Mouse (Mus musculus): ENCODE measurements around the gene Gabarapl2.
A peak's percentile ranks its signal among the peaks of the same experiment; 100 is the strongest.
"Not testable (repeated sequence)": the region's sequence is repeated elsewhere in the genome, so short reads cannot be mapped to it uniquely, and the experiment has no call there.

The Gabarapl2 gene

DNA sequence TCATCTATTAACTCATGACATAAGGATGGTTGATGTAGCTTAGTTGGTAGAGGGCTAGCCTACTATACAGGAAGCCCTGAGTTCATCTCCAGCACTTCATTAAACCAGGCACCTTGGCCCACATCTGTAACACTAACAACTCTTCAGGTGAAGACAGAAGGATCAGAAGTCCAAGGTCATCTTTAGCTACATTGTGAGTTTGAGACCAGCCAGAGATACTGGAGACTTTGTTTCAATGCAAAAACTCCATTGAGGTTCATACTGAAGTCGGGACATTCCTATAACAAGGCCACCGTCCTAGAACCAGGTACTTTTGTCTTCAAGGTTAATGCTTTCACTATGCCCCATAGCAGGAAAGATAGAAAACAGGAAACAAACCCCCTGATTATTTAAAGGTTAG is 6.3 kb upstream of the Gabarapl2 start:
- no peak for DNase-seq (ENCODE audit: low read depth, low spot score)

DNA sequence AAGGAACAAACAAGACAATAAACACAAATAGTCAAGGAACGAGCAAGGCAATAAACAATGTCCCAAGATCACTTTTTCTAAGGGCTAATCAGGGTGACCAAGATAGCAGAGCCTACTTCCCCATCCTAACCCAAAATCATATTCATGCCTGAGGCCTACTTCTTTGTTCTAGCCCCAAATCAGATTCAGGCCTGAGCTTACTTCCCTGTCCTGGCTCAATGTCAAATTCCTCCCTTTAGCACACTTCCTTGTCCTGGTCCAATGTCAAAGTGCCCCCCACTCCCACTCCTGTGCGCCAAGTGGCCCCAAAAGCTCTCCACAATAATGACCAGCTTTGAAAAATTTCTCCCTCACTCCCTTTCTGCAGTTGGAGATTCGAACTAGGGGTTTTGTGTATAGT is 3.3 kb upstream of the Gabarapl2 start:
- no peak for DNase-seq (ENCODE audit: low read depth, low spot score)

DNA sequence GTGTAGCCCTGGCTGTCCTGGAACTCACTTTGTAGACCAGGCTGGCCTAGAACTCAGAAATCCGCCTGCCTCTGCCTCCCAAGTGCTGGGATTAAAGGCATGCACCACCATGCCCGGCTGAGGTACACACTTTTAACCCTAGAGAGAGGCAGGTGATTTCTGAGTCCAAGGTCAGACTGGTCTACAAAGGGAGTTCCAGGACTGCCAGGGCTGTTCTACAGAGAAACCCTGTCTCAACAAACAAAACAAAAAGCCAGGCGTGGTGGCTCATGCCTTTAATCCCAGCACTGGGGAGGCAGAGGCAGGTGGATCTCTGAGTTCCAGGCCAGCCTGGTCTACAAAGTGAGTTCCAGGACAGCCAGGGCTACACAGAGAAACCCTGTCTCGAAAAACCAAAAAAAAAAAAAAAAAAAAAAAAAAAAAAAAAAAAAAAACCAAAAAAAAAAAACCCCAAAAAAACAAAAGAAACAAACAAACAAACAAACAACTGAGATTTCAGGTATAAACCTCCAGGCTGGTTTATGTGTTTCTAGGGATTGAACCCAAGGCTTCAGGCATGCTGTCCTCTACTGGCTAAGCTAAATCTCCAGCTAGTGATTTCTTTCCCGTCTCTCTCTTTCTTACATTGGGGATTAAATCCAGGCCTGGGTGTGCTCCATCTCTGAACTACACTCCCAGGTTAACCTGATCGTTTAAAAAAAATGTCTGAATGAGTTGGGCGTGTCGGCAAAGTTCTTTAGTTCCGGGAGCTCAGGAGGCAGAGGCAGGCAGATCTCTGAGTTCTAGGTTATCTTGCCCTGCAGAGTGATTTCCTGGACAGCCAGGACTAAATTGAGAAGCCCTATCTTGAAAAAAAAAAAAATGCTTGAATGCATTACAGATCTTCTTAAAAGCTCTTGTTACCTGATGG is 2.2 kb upstream of the Gabarapl2 start:
- not testable (repeated sequence) for DNase-seq (ENCODE audit: low read depth, low spot score)

DNA sequence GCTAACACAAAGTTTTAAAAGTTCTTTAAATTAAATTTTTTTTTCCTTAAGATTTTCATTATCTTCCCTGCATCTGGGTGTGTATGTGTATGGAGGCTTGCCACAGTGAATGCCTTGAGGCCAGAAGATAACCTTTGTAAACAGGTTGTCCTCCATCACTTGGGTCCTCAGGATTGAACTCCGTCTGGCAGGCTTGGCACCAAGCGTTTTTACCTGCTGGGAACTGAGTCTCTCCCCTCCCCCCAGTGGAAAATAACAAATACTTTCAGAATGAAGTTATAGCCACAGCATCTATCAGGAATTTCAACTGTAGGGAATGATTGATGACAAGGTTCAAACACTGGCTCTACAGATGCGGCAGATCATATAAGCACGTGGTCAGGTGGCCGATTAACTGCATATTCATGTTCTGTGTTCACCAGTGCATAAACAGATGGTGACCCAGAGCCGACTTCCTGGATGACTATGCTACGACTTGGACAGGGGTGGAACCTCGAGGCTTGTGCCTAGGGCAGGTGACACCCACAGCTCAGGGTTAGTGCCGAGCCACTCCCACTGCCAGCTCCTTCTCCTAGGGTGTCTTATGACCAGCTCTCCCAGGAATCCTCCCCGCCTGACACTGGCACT is 874 bp upstream of the Gabarapl2 start:
- DNase-seq (ENCODE audit: low read depth, low spot score), result peak; percentile 70

DNA sequence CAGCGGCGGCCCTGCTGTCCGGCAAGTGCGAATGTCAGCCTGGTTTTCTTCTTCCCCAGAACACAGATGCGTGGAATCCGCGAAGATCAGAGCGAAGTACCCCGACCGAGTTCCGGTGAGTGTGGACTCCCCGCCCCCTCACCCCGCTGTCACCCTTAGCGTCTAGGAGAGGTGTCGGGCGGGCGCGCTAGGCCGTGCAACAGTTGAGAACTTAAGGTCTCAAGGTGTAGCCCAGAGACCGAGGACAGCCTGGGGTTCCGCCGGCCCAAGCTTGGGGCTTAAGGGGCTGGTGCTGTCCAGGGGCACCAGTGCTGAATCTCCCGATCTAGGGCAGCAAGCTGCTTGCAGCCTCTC is 575 bp downstream of the Gabarapl2 start:
- DNase-seq (ENCODE audit: low read depth, low spot score), result peak; percentile 71

DNA sequence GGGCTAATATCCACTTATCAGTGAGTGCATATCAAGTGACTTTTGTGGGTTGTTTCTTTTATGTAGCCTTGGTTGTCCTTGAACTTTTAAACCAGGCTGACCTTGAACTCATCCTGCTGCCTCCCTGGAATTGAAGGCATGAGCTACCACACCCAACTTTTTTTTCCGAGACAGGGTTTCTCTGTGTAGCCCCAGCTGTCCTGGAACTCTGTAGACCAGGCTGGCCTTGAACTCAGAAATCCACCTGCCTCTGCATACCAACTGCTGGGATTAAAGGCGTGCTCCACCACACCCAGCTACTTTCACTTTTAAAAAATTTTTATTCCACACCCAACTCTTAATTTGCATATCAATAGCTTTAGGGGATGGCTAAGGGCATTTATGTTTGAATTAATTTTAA is 3.0 kb downstream of the Gabarapl2 start:
- no peak for DNase-seq (ENCODE audit: low read depth, low spot score)

DNA sequence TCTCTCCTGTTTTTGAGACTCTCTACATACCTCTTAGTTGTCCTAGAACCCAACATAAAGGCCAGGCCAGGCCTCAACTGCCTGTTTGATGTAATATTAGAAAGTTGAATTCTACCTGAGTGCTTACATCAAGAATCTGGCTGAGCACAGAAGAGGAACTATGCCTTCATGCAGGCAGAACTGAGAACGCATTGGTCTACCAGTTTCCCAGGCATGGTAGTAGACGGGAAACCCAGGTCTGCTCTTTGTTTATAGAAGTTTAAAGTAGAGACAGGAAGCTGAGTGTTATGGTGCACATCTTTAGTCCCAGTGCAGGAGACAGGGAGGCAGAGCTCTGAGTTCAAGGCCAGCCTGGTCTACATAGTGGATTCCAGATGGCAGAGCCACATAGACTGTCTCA is 6.6 kb downstream of the Gabarapl2 start:
- DNase-seq (ENCODE audit: low read depth, low spot score), result no peak

DNA sequence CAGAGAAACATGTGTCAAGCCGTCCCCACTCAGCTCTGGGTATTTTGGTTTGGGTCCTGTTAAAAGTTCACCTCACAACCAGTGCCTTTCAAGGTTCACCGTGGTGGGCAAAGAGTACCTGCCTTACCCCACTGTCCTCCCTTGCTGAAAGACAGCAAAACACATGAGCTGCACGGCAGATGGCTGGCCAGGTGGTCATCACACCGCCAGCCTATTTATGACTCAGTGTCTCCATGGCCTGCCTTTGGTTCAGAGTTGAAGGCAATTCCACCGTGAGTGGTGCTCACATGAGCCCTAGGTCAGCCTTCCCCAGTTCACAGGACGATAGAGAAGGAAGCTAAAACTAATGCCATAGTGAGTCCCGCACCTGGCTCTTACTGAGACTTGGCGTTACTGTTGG is 7.5 kb downstream of the Gabarapl2 start:
- no peak for DNase-seq (ENCODE audit: low read depth, low spot score)

DNA sequence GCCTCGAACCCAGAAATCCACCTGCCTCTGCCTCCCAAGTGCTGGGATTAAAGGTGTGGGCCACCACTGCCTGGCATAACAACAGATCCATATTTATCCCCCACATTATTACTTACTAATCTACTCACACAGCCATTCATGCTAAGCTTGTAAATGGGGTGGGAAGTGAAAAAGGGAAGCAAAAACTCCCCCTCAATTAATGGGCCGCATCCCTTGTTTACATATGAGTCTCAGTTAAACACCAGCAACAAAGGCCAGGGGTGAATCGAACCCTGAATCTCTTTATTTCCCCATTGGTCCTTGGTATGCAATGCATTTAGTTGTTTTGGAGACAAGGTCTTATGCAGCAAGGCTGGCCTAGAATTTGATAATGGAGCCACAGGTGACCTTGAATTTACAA is 10.3 kb downstream of the Gabarapl2 start:
- DNase-seq (ENCODE audit: low read depth, low spot score), result no peak

DNA sequence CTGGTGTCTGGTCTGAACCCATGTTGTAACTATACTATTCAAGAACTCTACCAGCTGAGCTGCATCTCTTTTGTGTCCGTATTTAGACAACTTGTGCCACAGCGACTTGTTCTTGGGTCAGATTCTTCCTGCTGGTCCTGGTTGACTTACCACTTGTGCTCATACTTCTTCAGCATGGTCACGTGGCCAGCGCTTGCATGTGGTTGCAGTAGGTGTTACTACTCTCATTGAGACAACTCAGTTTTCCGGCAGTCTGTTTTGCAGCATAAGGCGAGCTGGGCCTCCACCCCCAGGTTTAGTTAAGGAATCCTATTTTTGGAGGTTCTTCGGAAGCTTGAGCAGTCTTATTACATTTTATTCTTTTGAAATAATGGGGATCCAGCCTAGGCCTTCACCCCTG is 10.8 kb downstream of the Gabarapl2 start:
- DNase-seq (ENCODE audit: low read depth, low spot score), result no peak

DNA sequence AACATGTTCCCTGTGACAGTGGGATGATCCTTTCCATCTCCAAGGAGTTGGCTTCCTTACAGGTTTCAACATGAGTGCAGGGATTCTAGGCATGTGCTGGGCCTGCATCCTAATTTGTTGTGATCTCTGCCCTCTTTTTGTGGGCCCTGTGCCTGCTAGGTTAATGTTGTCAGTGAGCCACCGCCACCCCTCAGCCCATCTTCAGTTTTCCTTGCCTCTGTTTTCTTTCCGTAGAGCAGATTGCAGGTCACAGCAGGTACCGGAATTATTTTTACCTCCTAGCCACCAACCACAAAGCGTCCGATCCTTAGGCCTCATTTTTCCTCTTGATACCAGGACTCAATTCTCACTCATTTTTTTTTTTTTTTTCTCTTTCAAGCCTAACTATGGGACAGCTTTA is 11.4 kb downstream of the Gabarapl2 start:
- no peak for DNase-seq (ENCODE audit: low read depth, low spot score)

DNA sequence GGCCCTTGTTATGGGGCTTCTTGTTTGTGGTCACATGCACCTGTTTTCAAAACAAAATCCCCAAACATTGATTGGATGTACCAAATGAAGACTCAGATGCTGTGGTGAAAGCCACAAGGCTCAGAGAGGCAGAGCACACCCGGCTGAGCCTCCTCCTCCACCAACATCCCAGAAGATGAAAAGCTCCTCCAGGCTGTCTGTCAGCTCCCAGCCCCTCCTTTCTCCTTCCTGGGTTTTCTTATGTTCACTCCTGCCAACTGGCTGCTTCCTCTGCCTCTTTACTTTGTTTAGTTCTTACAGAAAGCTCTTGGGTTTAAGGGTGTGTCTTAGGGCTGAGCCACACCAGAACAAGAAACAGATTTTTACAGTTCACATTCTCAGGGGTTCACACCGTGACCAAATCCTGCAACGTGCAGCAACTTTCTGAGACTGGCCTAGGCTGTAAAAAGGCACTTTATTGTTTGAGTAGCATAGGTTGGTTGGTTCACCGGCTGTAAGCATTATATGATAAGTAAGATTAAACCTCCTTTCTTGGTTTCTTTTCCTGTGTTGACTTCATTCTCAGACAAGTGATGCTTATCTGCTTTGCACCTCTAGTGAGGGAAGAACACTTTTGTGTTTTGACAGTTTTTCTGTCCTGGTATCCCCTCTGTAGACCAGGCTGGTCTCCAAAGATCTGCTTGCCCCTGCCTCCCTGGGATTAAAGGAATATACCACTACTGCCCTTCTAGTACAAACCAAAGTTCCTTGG is 14.5 kb downstream of the Gabarapl2 start:
- peak; percentile 67 for DNase-seq (ENCODE audit: low read depth, low spot score)

DNA sequence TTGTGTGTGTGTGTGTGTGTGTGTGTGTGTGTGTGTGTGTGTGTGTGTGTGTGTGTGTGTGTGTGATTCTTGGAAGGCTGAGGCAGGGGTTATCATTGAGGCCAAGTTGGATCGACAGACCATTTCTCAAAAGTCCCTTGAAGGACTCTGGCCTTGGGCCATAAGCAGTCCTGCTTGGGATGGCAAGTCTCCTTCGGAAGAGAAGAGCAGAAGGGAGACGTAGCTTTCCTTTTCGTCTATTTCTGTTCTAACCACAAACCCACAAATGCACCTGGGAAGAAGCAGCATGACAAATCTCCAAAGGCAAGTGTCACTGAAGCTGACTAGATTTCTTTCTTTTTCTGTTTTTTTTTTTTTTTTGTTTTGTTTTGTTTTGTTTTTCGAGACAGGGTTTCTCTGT is 15.4 kb downstream of the Gabarapl2 start:
- DNase-seq (ENCODE audit: low read depth, low spot score), result peak; percentile 67

DNA sequence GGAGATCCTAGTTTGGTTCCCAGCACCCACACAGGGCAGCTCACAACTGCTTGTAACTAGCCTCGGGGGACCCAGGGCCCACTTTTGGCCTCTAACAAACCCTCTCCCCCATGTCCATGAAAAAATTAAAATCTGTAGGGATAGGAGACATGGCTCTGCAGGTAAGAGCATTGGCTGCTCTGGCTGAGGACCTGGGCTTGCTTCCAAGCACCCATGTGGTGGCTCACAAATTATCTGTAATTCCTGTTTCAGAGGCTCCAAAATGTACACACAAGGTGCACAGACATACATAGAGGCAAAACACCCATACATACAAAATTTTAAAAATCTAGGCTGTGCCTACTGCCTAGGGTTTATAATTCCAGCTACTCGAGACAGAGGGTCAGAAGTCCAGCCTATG is 16.7 kb downstream of the Gabarapl2 start:
- DNase-seq (ENCODE audit: low read depth, low spot score), result no peak

DNA sequence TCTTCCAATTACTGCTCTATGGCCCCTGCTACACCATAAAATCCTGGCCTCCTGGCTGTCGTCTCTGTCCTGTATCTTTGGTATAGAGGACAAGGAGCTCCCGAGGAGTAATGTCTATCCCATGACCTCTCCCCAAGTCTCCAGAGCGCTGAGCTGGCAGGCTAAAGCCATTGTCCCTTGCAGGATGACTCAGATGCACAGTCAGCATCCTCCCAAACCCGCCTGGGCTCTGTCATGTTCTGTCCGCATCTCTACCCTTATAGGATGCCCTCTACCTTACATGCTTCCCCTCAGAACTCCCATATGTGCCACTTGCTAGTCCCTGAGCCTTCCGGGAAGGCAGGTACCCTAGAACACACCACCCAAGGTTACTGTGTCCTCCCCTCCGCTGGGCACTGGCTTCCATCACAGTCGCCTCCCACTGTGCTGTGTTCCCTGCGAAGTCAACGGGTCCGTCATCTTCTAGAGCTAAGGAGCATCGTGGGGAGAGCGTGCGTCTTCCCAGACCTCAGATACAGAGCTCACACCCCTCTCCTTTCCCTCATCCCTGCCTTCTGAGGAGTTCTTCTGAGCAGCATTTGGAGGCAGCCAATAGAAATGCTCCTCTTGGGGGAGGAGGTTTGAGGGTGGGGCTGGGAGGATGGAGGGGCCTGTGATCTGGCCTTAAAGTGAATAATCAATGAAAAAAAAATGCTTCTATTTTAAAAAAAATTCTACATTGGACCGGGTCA is 20.3 kb downstream of the Gabarapl2 start:
- no peak for DNase-seq (ENCODE audit: low read depth, low spot score)

DNA sequence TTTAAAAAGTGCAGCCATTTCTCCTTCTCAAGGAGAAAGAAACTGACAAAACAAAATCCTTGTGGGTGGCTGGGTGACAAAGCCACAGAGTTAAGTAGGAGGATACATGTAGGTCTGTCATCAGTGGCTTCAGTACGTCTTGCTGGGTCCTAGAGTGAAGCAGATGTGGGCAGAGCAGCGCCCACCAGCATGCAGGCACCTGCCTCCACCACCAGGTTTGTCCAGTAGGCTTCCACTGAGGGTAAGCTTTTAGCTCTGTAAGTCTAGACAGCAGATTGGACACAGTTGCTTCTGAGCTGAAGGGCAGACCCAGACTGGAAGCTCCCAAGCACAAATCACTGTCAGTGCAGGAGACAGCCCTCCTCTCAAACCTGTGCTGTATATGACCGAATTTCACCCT is 20.8 kb downstream of the Gabarapl2 start:
- DNase-seq (ENCODE audit: low read depth, low spot score), result peak; percentile 34

DNA sequence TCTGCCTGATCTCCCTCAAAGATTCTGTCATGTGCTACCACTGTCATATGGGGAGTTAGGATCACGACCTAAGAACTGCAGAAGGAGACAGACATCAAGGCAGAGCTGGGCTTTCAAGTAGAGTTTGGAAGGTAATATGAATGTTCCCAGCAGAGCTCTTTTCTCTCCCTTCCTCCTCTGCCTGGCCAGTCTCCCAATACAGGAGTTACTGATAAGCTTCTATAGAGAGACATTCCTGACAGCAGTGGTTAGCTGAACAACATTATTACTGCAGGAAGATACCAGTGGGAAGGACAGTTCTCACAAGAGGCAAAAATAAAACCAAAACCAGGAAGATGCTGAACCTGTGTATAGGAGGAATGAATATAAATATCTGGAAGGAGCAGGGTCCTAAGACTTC is 22.1 kb downstream of the Gabarapl2 start:
- no peak for DNase-seq (ENCODE audit: low read depth, low spot score)

DNA sequence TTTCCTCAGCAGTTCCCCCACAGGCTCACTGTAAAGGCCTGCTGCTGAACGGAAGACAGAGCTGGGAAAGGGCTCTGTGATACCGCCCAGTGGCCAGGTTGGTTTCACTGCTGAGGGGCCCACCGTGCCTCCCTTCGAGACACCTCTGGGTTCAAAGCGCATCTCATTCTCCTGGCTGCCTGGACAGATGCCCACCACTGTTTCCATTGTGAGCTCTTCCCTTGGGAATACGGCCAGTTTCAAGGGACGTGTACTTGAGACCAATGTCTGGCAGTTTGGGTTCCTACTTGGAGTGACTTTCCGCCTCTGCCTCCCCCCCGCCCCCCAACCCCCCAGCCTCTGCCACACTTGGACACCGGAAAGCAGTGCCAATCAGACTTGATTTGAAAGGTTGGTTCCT is 22.6 kb downstream of the Gabarapl2 start:
- no peak for DNase-seq (ENCODE audit: low read depth, low spot score)

DNA sequence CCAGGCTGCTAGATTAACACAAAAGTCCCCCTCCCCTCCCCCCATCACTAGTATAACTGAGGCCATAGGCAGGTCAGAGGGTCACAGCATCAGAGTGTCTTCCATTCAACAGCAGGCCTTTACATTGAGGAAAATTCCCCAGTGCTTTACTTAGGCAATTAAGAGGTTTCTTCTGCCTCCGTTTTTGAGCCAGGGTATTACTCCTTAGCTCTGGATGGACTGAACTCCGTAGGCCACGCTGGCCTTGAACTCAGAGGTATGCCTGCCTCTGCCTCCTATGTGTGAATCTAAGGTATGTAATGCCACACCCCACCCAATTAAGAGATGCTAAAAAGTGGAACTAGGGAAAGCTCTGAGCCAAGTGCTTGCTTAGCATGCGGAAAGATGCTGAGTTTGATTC is 23.0 kb downstream of the Gabarapl2 start:
- no peak for DNase-seq (ENCODE audit: low read depth, low spot score)

DNA sequence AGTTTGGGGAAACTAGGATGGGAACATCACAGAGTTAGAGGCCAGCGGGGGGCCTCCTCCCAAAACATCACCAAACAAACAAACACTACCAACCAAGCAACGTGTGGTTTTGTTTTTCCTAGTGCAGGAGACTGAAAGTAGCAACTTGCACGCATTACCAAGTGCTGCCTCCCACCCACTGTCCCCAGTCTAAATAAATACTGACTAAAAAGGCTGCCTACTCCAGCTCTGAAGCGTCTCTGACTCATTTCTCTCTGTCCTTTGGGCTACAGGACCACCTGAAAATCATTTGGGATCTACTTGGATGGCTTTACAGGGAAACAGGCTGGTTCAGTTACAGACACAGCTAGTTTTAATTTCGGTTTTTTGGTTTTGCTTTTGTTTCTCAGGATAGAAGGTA is 23.8 kb downstream of the Gabarapl2 start:
- peak; percentile 45 for DNase-seq (ENCODE audit: low read depth, low spot score)

DNA sequence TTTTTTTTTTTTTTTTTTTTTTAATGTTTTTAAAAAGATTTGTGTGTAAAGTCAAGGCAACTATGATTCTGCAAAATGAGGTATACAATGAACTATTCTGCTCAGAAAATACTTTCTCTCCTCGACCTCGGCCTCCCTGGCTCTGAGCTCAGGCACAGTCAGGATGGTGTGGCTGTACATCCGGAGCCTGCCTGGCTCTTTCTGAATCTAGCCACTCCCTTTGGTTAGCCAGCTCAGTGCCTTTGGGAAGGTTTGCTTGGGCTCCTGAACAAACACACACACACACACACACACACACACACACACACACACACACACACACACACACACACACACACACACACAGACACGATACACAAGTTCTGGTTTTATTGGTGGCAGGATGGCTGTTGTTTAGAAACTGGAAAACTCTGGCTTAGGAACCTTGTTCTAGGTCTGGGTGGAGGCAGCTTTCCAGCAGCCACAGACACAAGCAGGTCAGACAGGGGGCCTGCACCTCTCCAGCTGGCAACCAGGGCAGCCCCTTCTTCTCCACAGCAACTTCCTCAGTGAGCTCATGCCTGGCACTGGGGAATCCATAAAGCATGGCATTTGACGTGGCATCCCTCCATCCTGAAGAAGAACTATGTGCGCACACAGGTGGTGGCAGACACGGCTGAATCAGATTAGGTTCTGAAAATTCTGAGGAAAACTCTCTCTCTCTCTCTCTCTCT is 24.5 kb downstream of the Gabarapl2 start:
- no peak for DNase-seq (ENCODE audit: low read depth, low spot score)

Data from CD4-positive helper T cell, adult 2 months (primary cell).